Mouse (Mus musculus) heart, adult 2 months (tissue): ENCODE results near the gene Dohh.

Experiments
- CTCF ChIP-seq: fragments of 200-600 bp; IDR thresholded peaks from 2 replicates; pipeline ENCODE4 v1.8.1; 2022; ENCODE audit warnings: antibody characterized with exemption, mild to moderate bottlenecking, moderate library complexity
- EP300 ChIP-seq: fragments of 200-500 bp; IDR thresholded peaks from 2 replicates; pipeline ENCODE4 v1.6.1; 2011; ENCODE audit warnings: low read depth, low read length, control low read depth; ENCODE audit not compliant: insufficient read depth
- POLR2A ChIP-seq: fragments of 200-500 bp; IDR thresholded peaks from 2 replicates; pipeline ENCODE4 v1.6.1; 2011; ENCODE audit warnings: mild to moderate bottlenecking, low read depth, low read length, control low read depth; ENCODE audit not compliant: insufficient read depth

- TF ChIP-seq POLR2A (no peak), CTCF (no peak), EP300 (no peak)
These were observed 2.2 kb upstream of the Dohh start for GRCm38 (mm10) chr10:81382039-81382438.
